Mouse (Mus musculus): ENCODE data around the gene Slc7a6os. TPM values are rescaled to one million over a fixed set of nuclear protein-coding genes. Genes with fewer than 3 reads are reported as not detected.

Gene Slc7a6os
- polyA plus RNA-seq, 1 experiment, result not detected

- TF ChIP-seq POLR2A (IDR thresholded peaks at IDR 0.05; ENCODE audit: insufficient read depth, low read depth, low read length), result peak; percentile 89
- no peak for TF ChIP-seq CTCF (IDR thresholded peaks at IDR 0.05; ENCODE audit: insufficient read depth, low read depth, low read length)
- Histone ChIP-seq H3K27ac (ENCODE audit: insufficient read depth, low read depth, low read length) (peak within 1 kb of the TSS; percentile 76), H3K4me3 (ENCODE audit: insufficient read depth, low read depth, low read length) (peak within 1 kb of the TSS; percentile 88), H3K4me1 (ENCODE audit: control insufficient read depth, insufficient read depth, low read length) (peaks cover 4% of the 10 kb centered on the region; the same call in 1 of the 2 replicates)
- WGBS, result under 1% methylated on average over 59 of the region's 59 CpGs
Measured at GRCm38 (mm10) chr8:106168356-106169016, 42.2 kb downstream of the Slc7a6os start, which contains the start of gene Slc7a6. Gene Slc7a6, plus strand, starts transcription at chr8:106168857.

- Histone ChIP-seq H3K4me3 (ENCODE audit: insufficient read depth, low read depth, low read length) (no peak overlapping the region), H3K4me1 (ENCODE audit: control insufficient read depth, insufficient read depth, low read length) (0 out of 2 replicates have a peak, but pooled peaks cover 2% of the 10 kb centered on the region), H3K27ac (ENCODE audit: insufficient read depth, low read depth, low read length) (no peak overlapping the region)
- 43% methylated on average over 4 of the region's 4 CpGs for WGBS
- TF ChIP-seq CTCF (IDR thresholded peaks at IDR 0.05; ENCODE audit: insufficient read depth, low read depth, low read length) (peak; percentile 66), POLR2A (IDR thresholded peaks at IDR 0.05; ENCODE audit: insufficient read depth, low read depth, low read length) (no peak)
Measured at GRCm38 (mm10) chr8:106165460-106165859, 45.3 kb downstream of the Slc7a6os start.

GRCm38 (mm10) chr8:106163251-106163650, 47.5 kb downstream of the Slc7a6os start:
- no peak overlapping the region for H3K4me3 ChIP-seq (ENCODE audit: insufficient read depth, low read depth, low read length)
- TF ChIP-seq CTCF (IDR thresholded peaks at IDR 0.05; ENCODE audit: insufficient read depth, low read depth, low read length), result no peak
- no peak for TF ChIP-seq POLR2A (IDR thresholded peaks at IDR 0.05; ENCODE audit: insufficient read depth, low read depth, low read length)
- no peaks in the 10 kb centered on the region for H3K4me1 ChIP-seq (ENCODE audit: control insufficient read depth, insufficient read depth, low read length)
- 91% methylated on average over 9 of the region's 9 CpGs for WGBS
- H3K27ac ChIP-seq (ENCODE audit: insufficient read depth, low read depth, low read length), result no peak overlapping the region

DNA sequence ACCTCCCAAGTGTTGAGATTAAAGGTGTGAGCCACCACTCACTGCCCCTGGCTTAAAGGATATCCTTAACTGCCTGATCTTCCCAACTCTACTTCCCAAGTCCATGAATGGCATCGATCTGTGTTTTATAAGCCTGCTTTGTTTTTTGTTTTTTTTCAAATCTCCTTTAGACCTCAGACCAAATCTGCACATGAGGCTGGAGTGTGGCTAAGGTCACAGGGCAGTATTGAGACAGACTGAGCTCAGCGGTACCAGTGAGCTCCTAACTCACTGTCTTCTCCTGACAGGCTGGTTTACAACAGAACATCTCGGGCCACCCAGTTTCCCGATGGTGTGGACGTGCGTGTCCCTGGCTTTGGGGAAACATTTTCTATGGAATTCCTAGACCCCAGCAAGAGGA, 50.9 kb downstream of the Slc7a6os start:
- Histone ChIP-seq H3K4me1 (ENCODE audit: control insufficient read depth, insufficient read depth, low read length) (no peaks in the 10 kb centered on the region), H3K27ac (ENCODE audit: insufficient read depth, low read depth, low read length) (no peak overlapping the region), H3K4me3 (ENCODE audit: insufficient read depth, low read depth, low read length) (no peak overlapping the region)
- 90% methylated on average over 6 of the region's 6 CpGs for WGBS
- TF ChIP-seq CTCF (IDR thresholded peaks at IDR 0.05; ENCODE audit: insufficient read depth, low read depth, low read length), result no peak
- TF ChIP-seq POLR2A (IDR thresholded peaks at IDR 0.05; ENCODE audit: insufficient read depth, low read depth, low read length), result no peak

GRCm38 (mm10) chr8:106158381-106158780, 52.4 kb downstream of the Slc7a6os start:
- 85% methylated on average over 10 of the region's 10 CpGs for WGBS
- Histone ChIP-seq H3K4me3 (ENCODE audit: insufficient read depth, low read depth, low read length) (no peak overlapping the region), H3K27ac (ENCODE audit: insufficient read depth, low read depth, low read length) (no peak overlapping the region), H3K4me1 (ENCODE audit: control insufficient read depth, insufficient read depth, low read length) (no peaks in the 10 kb centered on the region)
- TF ChIP-seq CTCF (IDR thresholded peaks at IDR 0.05; ENCODE audit: insufficient read depth, low read depth, low read length) (no peak), POLR2A (IDR thresholded peaks at IDR 0.05; ENCODE audit: insufficient read depth, low read depth, low read length) (no peak)

GRCm38 (mm10) chr8:106157419-106157818, 53.3 kb downstream of the Slc7a6os start:
- H3K4me3 ChIP-seq (ENCODE audit: insufficient read depth, low read depth, low read length), result no peak overlapping the region
- no peak overlapping the region for H3K27ac ChIP-seq (ENCODE audit: insufficient read depth, low read depth, low read length)
- no peaks in the 10 kb centered on the region for H3K4me1 ChIP-seq (ENCODE audit: control insufficient read depth, insufficient read depth, low read length)
- 98% methylated on average over 1 of the region's 1 CpGs for WGBS
- TF ChIP-seq CTCF (IDR thresholded peaks at IDR 0.05; ENCODE audit: insufficient read depth, low read depth, low read length), result no peak
- TF ChIP-seq POLR2A (IDR thresholded peaks at IDR 0.05; ENCODE audit: insufficient read depth, low read depth, low read length), result no peak

DNA sequence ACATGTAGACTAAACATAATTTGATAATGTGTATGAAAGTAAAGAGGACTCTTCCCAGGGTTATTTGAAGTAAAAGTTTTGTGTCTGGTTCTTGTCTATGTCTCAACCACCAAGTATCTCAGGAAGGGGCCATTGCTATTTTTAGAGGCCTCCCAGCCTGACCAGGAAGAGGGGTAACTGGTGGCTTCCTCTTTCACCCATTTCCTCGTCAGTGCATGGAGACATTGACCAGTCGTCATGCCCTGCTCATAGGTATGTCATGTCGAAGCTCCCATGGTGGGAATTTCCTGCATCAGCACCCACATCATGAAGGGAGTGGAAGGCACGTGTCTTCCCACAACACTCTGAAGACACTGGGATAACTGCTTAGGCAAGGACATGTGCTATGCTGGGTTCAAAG, 57.9 kb downstream of the Slc7a6os start:
- TF ChIP-seq POLR2A (IDR thresholded peaks at IDR 0.05; ENCODE audit: insufficient read depth, low read depth, low read length), result no peak
- TF ChIP-seq CTCF (IDR thresholded peaks at IDR 0.05; ENCODE audit: insufficient read depth, low read depth, low read length), result no peak
- Histone ChIP-seq H3K4me1 (ENCODE audit: control insufficient read depth, insufficient read depth, low read length) (peaks cover 3% of the 10 kb centered on the region), H3K4me3 (ENCODE audit: insufficient read depth, low read depth, low read length) (no peak overlapping the region), H3K27ac (ENCODE audit: insufficient read depth, low read depth, low read length) (no peak overlapping the region)
- WGBS, result 89% methylated on average over 4 of the region's 4 CpGs

GRCm38 (mm10) chr8:106151041-106151440, 59.7 kb downstream of the Slc7a6os start:
- no peak overlapping the region for H3K27ac ChIP-seq (ENCODE audit: insufficient read depth, low read depth, low read length)
- peaks cover 3% of the 10 kb centered on the region for H3K4me1 ChIP-seq (ENCODE audit: control insufficient read depth, insufficient read depth, low read length)
- H3K4me3 ChIP-seq (ENCODE audit: insufficient read depth, low read depth, low read length), result peak overlapping the region; percentile 89
- TF ChIP-seq CTCF (IDR thresholded peaks at IDR 0.05; ENCODE audit: insufficient read depth, low read depth, low read length), result no peak
- no peak for TF ChIP-seq POLR2A (IDR thresholded peaks at IDR 0.05; ENCODE audit: insufficient read depth, low read depth, low read length)
- WGBS, result 60% methylated on average over 9 of the region's 9 CpGs

Other genes starting within 250 kb of the Slc7a6os start
- gene Slc12a4, start 244.8 kb downstream of the Slc7a6os start, polyA plus RNA-seq (2012; ENCODE audit: insufficient read depth, insufficient read length, low replicate concordance, missing spikeins), result not detected in 2 replicates
- gene Dpep3, start 231.5 kb downstream of the Slc7a6os start, polyA plus RNA-seq (2012; ENCODE audit: insufficient read depth, insufficient read length, low replicate concordance, missing spikeins), result not detected in 2 replicates
- gene Dus2, start 219.6 kb downstream of the Slc7a6os start, polyA plus RNA-seq (2012; ENCODE audit: insufficient read depth, insufficient read length, low replicate concordance, missing spikeins), result not detected in 2 replicates
- gene Dpep2nb, start 205.0 kb downstream of the Slc7a6os start, polyA plus RNA-seq (2012; ENCODE audit: insufficient read depth, insufficient read length, low replicate concordance, missing spikeins), result not detected in 2 replicates
- not detected in 2 replicates for gene Ddx28, start 199.1 kb downstream of the Slc7a6os start, polyA plus RNA-seq (2012; ENCODE audit: insufficient read depth, insufficient read length, low replicate concordance, missing spikeins)
- 102 and 111 TPM in 2 replicates for gene Nfatc3, start 152.1 kb downstream of the Slc7a6os start, polyA plus RNA-seq (2012; ENCODE audit: insufficient read depth, insufficient read length, low replicate concordance, missing spikeins)
- not detected in 2 replicates for gene Esrp2, start 74.0 kb downstream of the Slc7a6os start, polyA plus RNA-seq (2012; ENCODE audit: insufficient read depth, insufficient read length, low replicate concordance, missing spikeins)
- gene Pla2g15, start 60.5 kb downstream of the Slc7a6os start, polyA plus RNA-seq (2012; ENCODE audit: insufficient read depth, insufficient read length, low replicate concordance, missing spikeins), result not detected in 2 replicates
- gene Slc7a6, start 42.1 kb downstream of the Slc7a6os start, polyA plus RNA-seq (2012; ENCODE audit: insufficient read depth, insufficient read length, low replicate concordance, missing spikeins), result not detected in 2 replicates
- not detected in 2 replicates for gene Prmt7, start within 50 bp of the Slc7a6os start, polyA plus RNA-seq (2012; ENCODE audit: insufficient read depth, insufficient read length, low replicate concordance, missing spikeins)
- not detected in 2 replicates for gene Smpd3, start 127.1 kb upstream of the Slc7a6os start, polyA plus RNA-seq (2012; ENCODE audit: insufficient read depth, insufficient read length, low replicate concordance, missing spikeins)
- gene Zfp90, start 204.4 kb upstream of the Slc7a6os start, polyA plus RNA-seq (2012; ENCODE audit: insufficient read depth, insufficient read length, low replicate concordance, missing spikeins), result not detected in 2 replicates